Mouse (Mus musculus): ENCODE measurements around the gene Tmem150b. TPM values are rescaled to one million over a fixed set of nuclear protein-coding genes. Genes with fewer than 3 reads are reported as not detected.

Tmem150b gene
- polyA plus RNA-seq, 1 experiment from 2014 or later = 0.24 TPM

- Histone ChIP-seq H3K4me1 (replicated peaks; ENCODE audit: control insufficient read depth, insufficient read depth, low read length) (no peaks in the 10 kb centered on the region), H3K9ac (0 out of 2 replicates have a peak overlapping the region, but pooled peaks have one; percentile 1), H3K4me3 (replicated peaks; ENCODE audit: low read length) (no peak overlapping the region), H3K27ac (no peak overlapping the region), H3K36me3 (replicated peaks; ENCODE audit: control insufficient read depth, insufficient read depth) (peaks cover 100% of the 10 kb centered on the region), H3K4me2 (replicated peaks) (no peak overlapping the region), H3K9me3 (ENCODE audit: control insufficient read depth, low read length) (no peaks in the 10 kb centered on the region), H3K27me3 (ENCODE audit: control insufficient read depth, insufficient read depth, low read length) (no peaks in the 10 kb centered on the region)
- ATAC-seq (ENCODE audit: low FRiP score) (no peak), DNase-seq (ENCODE audit: low spot score) (peak; percentile 52)
- WGBS = 36% methylated on average over 18 of the region's 18 CpGs
Measured at GRCm38 (mm10) chr7:4705098-4705497, 20.0 kb downstream of the Tmem150b start.

- WGBS = 94% methylated on average over 7 of the region's 7 CpGs
- H3K27ac ChIP-seq = no peak overlapping the region
- H3K36me3 ChIP-seq (replicated peaks; ENCODE audit: control insufficient read depth, insufficient read depth) = peaks cover 100% of the 10 kb centered on the region
- no peaks in the 10 kb centered on the region for H3K9me3 ChIP-seq (ENCODE audit: control insufficient read depth, low read length)
- H3K9ac ChIP-seq = no peak overlapping the region
- no peak for ATAC-seq (ENCODE audit: low FRiP score)
- no peaks in the 10 kb centered on the region for H3K27me3 ChIP-seq (ENCODE audit: control insufficient read depth, insufficient read depth, low read length)
- H3K4me3 ChIP-seq (replicated peaks; ENCODE audit: low read length) = no peak overlapping the region
- no peak overlapping the region for H3K4me2 ChIP-seq (replicated peaks)
- no peak for DNase-seq (ENCODE audit: low spot score)
- H3K4me1 ChIP-seq (replicated peaks; ENCODE audit: control insufficient read depth, insufficient read depth, low read length) = no peaks in the 10 kb centered on the region
Measured at GRCm38 (mm10) chr7:4703195-4703594, 21.9 kb downstream of the Tmem150b start.

DNA sequence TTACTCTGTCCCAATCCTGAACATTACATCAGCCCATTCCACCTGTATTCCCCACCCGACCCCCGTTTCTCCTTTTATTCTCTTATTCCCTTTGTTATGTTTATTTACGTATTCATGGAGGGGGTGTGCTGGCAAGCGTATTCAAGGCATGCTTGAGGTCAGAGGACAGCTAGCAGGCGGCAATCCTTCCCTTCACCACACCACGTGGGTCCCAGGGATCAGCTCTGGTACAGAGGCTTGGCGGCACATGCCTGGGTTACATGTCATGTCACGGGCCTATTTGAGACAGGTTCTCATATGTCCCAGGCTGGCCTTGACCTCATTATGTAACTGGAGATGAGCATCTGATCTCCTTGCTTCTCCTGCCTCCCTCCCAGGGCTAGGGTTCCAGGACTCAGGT, 22.7 kb downstream of the Tmem150b start:
- no peaks in the 10 kb centered on the region for H3K9me3 ChIP-seq (ENCODE audit: control insufficient read depth, low read length)
- H3K4me2 ChIP-seq (replicated peaks) = no peak overlapping the region
- H3K9ac ChIP-seq = 0 out of 2 replicates have a peak overlapping the region, but pooled peaks have one; percentile 20
- ATAC-seq (ENCODE audit: low FRiP score) (no peak), DNase-seq (ENCODE audit: low spot score) (no peak)
- H3K27me3 ChIP-seq (ENCODE audit: control insufficient read depth, insufficient read depth, low read length) = no peaks in the 10 kb centered on the region
- H3K36me3 ChIP-seq (replicated peaks; ENCODE audit: control insufficient read depth, insufficient read depth) = peaks cover 100% of the 10 kb centered on the region
- no peaks in the 10 kb centered on the region for H3K4me1 ChIP-seq (replicated peaks; ENCODE audit: control insufficient read depth, insufficient read depth, low read length)
- peak overlapping the region; percentile 24; the same call in 1 of the 2 replicates for H3K27ac ChIP-seq
- H3K4me3 ChIP-seq (replicated peaks; ENCODE audit: low read length) = no peak overlapping the region
- WGBS = 29% methylated on average over 8 of the region's 8 CpGs

DNA sequence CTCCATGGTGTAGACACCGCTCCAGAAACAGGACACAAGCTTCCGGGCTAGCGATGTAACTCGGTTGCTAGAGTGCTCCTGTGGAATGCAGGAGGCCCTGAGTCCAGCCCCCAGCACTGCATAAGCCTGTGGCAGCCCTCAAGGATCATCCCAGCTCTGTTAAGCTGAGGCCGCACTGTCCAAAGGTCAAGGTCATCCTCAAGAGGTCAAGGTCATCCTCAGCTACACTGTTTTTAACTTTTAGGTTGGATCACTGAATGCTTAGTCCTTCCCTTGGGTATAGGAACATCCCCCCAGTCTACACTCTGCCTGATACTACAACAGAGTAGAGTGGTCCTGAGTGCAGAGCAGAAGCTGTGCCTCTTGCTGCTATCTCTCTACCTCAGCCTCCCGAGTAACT, 32.0 kb downstream of the Tmem150b start:
- peaks cover 57% of the 10 kb centered on the region for H3K36me3 ChIP-seq (replicated peaks; ENCODE audit: control insufficient read depth, insufficient read depth)
- H3K9ac ChIP-seq = no peak overlapping the region
- no peak overlapping the region for H3K4me2 ChIP-seq (replicated peaks)
- 73% methylated on average over 6 of the region's 6 CpGs for WGBS
- no peaks in the 10 kb centered on the region for H3K9me3 ChIP-seq (ENCODE audit: control insufficient read depth, low read length)
- DNase-seq (ENCODE audit: low spot score) = no peak
- peaks cover 9% of the 10 kb centered on the region for H3K4me1 ChIP-seq (replicated peaks; ENCODE audit: control insufficient read depth, insufficient read depth, low read length)
- no peaks in the 10 kb centered on the region for H3K27me3 ChIP-seq (ENCODE audit: control insufficient read depth, insufficient read depth, low read length)
- no peak overlapping the region for H3K4me3 ChIP-seq (replicated peaks; ENCODE audit: low read length)
- no peak overlapping the region for H3K27ac ChIP-seq
- no peak for ATAC-seq (ENCODE audit: low FRiP score)

- Histone ChIP-seq H3K4me3 (replicated peaks; ENCODE audit: low read length) (peak overlapping the region; percentile 93), H3K27ac (peak overlapping the region; percentile 95), H3K36me3 (replicated peaks; ENCODE audit: control insufficient read depth, insufficient read depth) (peaks cover 38% of the 10 kb centered on the region), H3K4me1 (replicated peaks; ENCODE audit: control insufficient read depth, insufficient read depth, low read length) (peaks cover 9% of the 10 kb centered on the region), H3K9ac (peak overlapping the region; percentile 100), H3K4me2 (replicated peaks) (peak overlapping the region; percentile 77), H3K9me3 (ENCODE audit: control insufficient read depth, low read length) (no peaks in the 10 kb centered on the region), H3K27me3 (ENCODE audit: control insufficient read depth, insufficient read depth, low read length) (no peaks in the 10 kb centered on the region)
- WGBS = 4% methylated on average over 27 of the region's 35 CpGs
- DNase-seq (ENCODE audit: low spot score) = peak; percentile 27
- peak; percentile 49 for ATAC-seq (ENCODE audit: low FRiP score)
Measured at GRCm38 (mm10) chr7:4690951-4691653, 33.9 kb downstream of the Tmem150b start.

DNA sequence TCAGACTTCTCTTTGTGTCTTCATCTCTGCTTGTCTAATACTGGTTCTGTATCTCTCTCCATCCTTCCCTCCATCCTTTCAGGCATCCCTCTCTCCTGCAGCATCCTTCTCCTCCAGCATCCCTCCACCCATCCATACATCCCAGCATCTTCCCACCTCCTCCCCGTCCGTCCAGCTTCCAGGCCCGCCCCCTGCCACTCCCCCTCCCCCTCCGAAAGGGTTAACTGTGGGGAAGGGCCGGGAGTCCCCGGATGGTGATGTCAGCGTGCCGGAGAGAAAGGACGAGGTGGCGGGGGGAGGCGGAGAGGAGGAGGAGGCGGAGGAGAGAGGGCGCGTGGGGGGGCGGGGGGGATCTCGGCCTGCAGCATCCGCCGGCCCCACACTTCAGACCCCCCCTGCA, 34.7 kb downstream of the Tmem150b start, which contains the start of gene Brsk1:
Brsk1 (plus strand) TSS at position 218 of the 400 bp plus-strand sequence.
- H3K4me3 ChIP-seq (replicated peaks; ENCODE audit: low read length) = peak within 1 kb of the TSS; percentile 93
- WGBS = 0% methylated on average over 5 of the region's 18 CpGs
- no peaks in the 10 kb centered on the region for H3K9me3 ChIP-seq (ENCODE audit: control insufficient read depth, low read length)
- peak within 1 kb of the TSS; percentile 77 for H3K4me2 ChIP-seq (replicated peaks)
- H3K36me3 ChIP-seq (replicated peaks; ENCODE audit: control insufficient read depth, insufficient read depth) = peaks cover 31% of the 10 kb centered on the region
- peak within 1 kb of the TSS; percentile 100 for H3K9ac ChIP-seq
- ATAC-seq (ENCODE audit: low FRiP score) (peak; percentile 91), DNase-seq (ENCODE audit: low spot score) (peak; percentile 92)
- H3K27me3 ChIP-seq (ENCODE audit: control insufficient read depth, insufficient read depth, low read length) = no peaks in the 10 kb centered on the region
- peak within 1 kb of the TSS; percentile 95 for H3K27ac ChIP-seq
- peaks cover 9% of the 10 kb centered on the region for H3K4me1 ChIP-seq (replicated peaks; ENCODE audit: control insufficient read depth, insufficient read depth, low read length)

- ATAC-seq (ENCODE audit: low FRiP score) (peak; percentile 98), DNase-seq (ENCODE audit: low spot score) (peak; percentile 87)
- Histone ChIP-seq H3K36me3 (replicated peaks; ENCODE audit: control insufficient read depth, insufficient read depth) (peaks cover 19% of the 10 kb centered on the region), H3K27ac (peak within 1 kb of the TSS; percentile 68), H3K9me3 (ENCODE audit: control insufficient read depth, low read length) (no peaks in the 10 kb centered on the region), H3K4me3 (replicated peaks; ENCODE audit: low read length) (peak within 1 kb of the TSS; percentile 57), H3K27me3 (ENCODE audit: control insufficient read depth, insufficient read depth, low read length) (no peaks in the 10 kb centered on the region), H3K4me1 (replicated peaks; ENCODE audit: control insufficient read depth, insufficient read depth, low read length) (peaks cover 8% of the 10 kb centered on the region), H3K9ac (peak within 1 kb of the TSS; percentile 58), H3K4me2 (replicated peaks) (peak within 1 kb of the TSS; percentile 81)
- under 1% methylated on average over 32 of the region's 32 CpGs for WGBS
Measured at GRCm38 (mm10) chr7:4684632-4685417, 40.2 kb downstream of the Tmem150b start, which contains the start of gene Hspbp1. Hspbp1 (minus strand) TSS chr7:4685068.

DNA sequence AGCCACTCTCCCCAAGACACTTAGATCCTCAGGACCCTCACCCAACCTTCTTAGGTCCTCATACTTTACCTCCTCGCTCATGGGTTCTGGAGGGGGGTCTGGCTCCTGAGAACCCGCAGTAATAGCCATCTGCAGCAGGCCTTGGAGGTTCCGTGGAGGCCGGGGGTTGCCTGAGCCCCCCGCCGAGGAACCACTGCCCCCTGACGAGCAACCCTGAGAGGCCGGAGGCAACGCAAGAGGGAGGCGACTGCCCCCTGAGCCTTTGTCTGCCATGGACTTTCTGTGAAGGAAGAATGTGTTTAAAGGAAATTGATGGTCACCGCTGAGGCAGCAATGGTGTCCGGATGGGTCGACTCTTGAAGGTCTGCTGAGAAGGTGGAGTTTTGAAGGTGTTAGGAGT, 40.8 kb downstream of the Tmem150b start:
- WGBS = under 1% methylated on average over 13 of the region's 13 CpGs
- no peak for DNase-seq (ENCODE audit: low spot score)
- Histone ChIP-seq H3K36me3 (replicated peaks; ENCODE audit: control insufficient read depth, insufficient read depth) (peaks cover 22% of the 10 kb centered on the region), H3K4me2 (replicated peaks) (peak overlapping the region; percentile 81), H3K4me3 (replicated peaks; ENCODE audit: low read length) (peak overlapping the region; percentile 57), H3K4me1 (replicated peaks; ENCODE audit: control insufficient read depth, insufficient read depth, low read length) (peaks cover 8% of the 10 kb centered on the region), H3K27ac (peak overlapping the region; percentile 68), H3K9me3 (ENCODE audit: control insufficient read depth, low read length) (no peaks in the 10 kb centered on the region), H3K9ac (peak overlapping the region; percentile 58), H3K27me3 (ENCODE audit: control insufficient read depth, insufficient read depth, low read length) (no peaks in the 10 kb centered on the region)
- ATAC-seq (ENCODE audit: low FRiP score) = no peak

GRCm38 (mm10) chr7:4683307-4683706, 41.7 kb downstream of the Tmem150b start:
- no peak for ATAC-seq (ENCODE audit: low FRiP score)

More at GRCm38 (mm10) chr7:4683307-4683706, 41.7 kb downstream of the Tmem150b start:
- H3K4me1 ChIP-seq (replicated peaks; ENCODE audit: control insufficient read depth, insufficient read depth, low read length) = peaks cover 8% of the 10 kb centered on the region
- no peak overlapping the region for H3K4me2 ChIP-seq (replicated peaks)
- H3K27me3 ChIP-seq (ENCODE audit: control insufficient read depth, insufficient read depth, low read length) = no peaks in the 10 kb centered on the region
- no peak overlapping the region for H3K4me3 ChIP-seq (replicated peaks; ENCODE audit: low read length)
- H3K27ac ChIP-seq = no peak overlapping the region
- DNase-seq (ENCODE audit: low spot score) = no peak
- no peak overlapping the region for H3K9ac ChIP-seq
- 92% methylated on average over 5 of the region's 5 CpGs for WGBS
- H3K9me3 ChIP-seq (ENCODE audit: control insufficient read depth, low read length) = no peaks in the 10 kb centered on the region
- peaks cover 27% of the 10 kb centered on the region for H3K36me3 ChIP-seq (replicated peaks; ENCODE audit: control insufficient read depth, insufficient read depth)

Measured in hindbrain, embryonic 14.5 days (tissue).